Mouse (Mus musculus) CH12.LX (cell line): ENCODE measurements at regions not wholly inside any gene's neighbourhood (a gene's known extent, or its start where the extent isn't known, plus 50 kb on each side); places are given as distances from the start of the nearest gene placed in this dataset.

Experiments used
- DNase-seq: peaks from one replicate; pipeline ENCODE4 v3.0.0-alpha.2; 2013; ENCODE audit errors: extremely low read depth
- H3K27ac ChIP-seq: 2 replicates; pipeline ENCODE4 v1.5.1; 2012; ENCODE audit warnings: low read depth, mild to moderate bottlenecking, control low read depth, moderate library complexity; ENCODE audit not compliant: insufficient read depth
- H3K27me3 ChIP-seq: replicated peaks from 2 replicates; pipeline ENCODE3; 2012; ENCODE audit warnings: inconsistent platforms
- H3K36me3 ChIP-seq, 2 experiments: replicated peaks in 1 of 2; 2 replicates each; pipeline versions ENCODE3 to v1.6.1; 2012; ENCODE audit warnings: inconsistent platforms in 1 of 2, low read length in 1 of 2, mild to moderate bottlenecking in 1 of 2, mixed read lengths in 1 of 2, moderate library complexity in 1 of 2; ENCODE audit not compliant: control insufficient read depth in 1 of 2, insufficient read depth in 1 of 2
- H3K4me1 ChIP-seq, 2 experiments: 2 replicates each; pipeline ENCODE4 v1.6.1; 2012; ENCODE audit warnings: inconsistent platforms in 1 of 2, moderate library complexity in 1 of 2; ENCODE audit not compliant: insufficient read depth in 2 of 2, control insufficient read depth in 1 of 2
- H3K4me2 ChIP-seq: 2 replicates; pipeline ENCODE4 v1.6.1; 2012; ENCODE audit warnings: low read depth, mild to moderate bottlenecking, control low read depth; ENCODE audit not compliant: poor library complexity, insufficient read depth, severe bottlenecking
- H3K4me3 ChIP-seq, 3 experiments: fragments of 150-350 bp in 1 of 3; sonication (generic) in 1 of 3; replicated peaks in 1 of 3; 2 replicates each; pipeline versions ENCODE3 to v1.5.1; 2011 to 2012; ENCODE audit warnings: low read depth in 2 of 3, low read length in 2 of 3, mild to moderate bottlenecking in 2 of 3, moderate library complexity in 2 of 3, control low read depth in 1 of 3, improper control_type of control experiment in 1 of 3, inconsistent platforms in 1 of 3, mixed read lengths in 1 of 3; ENCODE audit not compliant: poor library complexity in 1 of 3
- H3K79me2 ChIP-seq: replicated peaks from 2 replicates; pipeline ENCODE4 v1.6.1; 2012; ENCODE audit warnings: mild to moderate bottlenecking, moderate library complexity; ENCODE audit not compliant: control insufficient read depth, poor library complexity, insufficient read depth, severe bottlenecking; ENCODE audit errors: extremely low read depth
- H3K9ac ChIP-seq: 2 replicates; pipeline ENCODE4 v1.6.1; 2012; ENCODE audit warnings: low read depth, mild to moderate bottlenecking, control low read depth, moderate library complexity; ENCODE audit not compliant: insufficient read depth
- H3K9me3 ChIP-seq: replicated peaks from 2 replicates; pipeline ENCODE3; 2012; ENCODE audit warnings: low read length, inconsistent platforms, mixed read lengths
- BHLHE40 ChIP-seq: IDR thresholded peaks from 2 replicates; pipeline ENCODE4 v1.6.1; 2011; ENCODE audit warnings: mild to moderate bottlenecking, low read depth, low read length, improper control_type of control experiment
- CHD2 ChIP-seq: IDR thresholded peaks from 2 replicates; pipeline ENCODE4 v1.6.1; 2011; ENCODE audit warnings: low read length, improper control_type of control experiment
- CTCF ChIP-seq, 2 experiments: IDR thresholded peaks in 1 of 2; conservative IDR thresholded peaks in 1 of 2; 2 replicates each; pipeline ENCODE4 v1.5.1; 2011 to 2012; ENCODE audit warnings: low read depth in 2 of 2, low read length in 2 of 2, improper control_type of control experiment in 1 of 2, inconsistent platforms in 1 of 2, mild to moderate bottlenecking in 1 of 2, moderate library complexity in 1 of 2
- ELF1 ChIP-seq: IDR thresholded peaks from 2 replicates; pipeline ENCODE4 v1.6.1; 2014; ENCODE audit warnings: low read depth, mild to moderate bottlenecking, inconsistent platforms, low read length, improper control_type of control experiment
- GABPA ChIP-seq: IDR thresholded peaks from 2 replicates; pipeline ENCODE4 v1.6.1; 2012; ENCODE audit warnings: low read depth, low read length, improper control_type of control experiment, inconsistent platforms; ENCODE audit not compliant: insufficient replicate concordance
- IRF4 ChIP-seq: IDR thresholded peaks from 2 replicates; pipeline ENCODE4 v1.6.1; 2014; ENCODE audit warnings: low read depth, mild to moderate bottlenecking, inconsistent platforms, low read length, improper control_type of control experiment
- JUN ChIP-seq: IDR thresholded peaks from 2 replicates; pipeline ENCODE4 v1.6.1; 2011; ENCODE audit warnings: low read depth, mild to moderate bottlenecking, low read length, improper control_type of control experiment, moderate library complexity; ENCODE audit not compliant: insufficient read depth
- MAFK ChIP-seq: IDR thresholded peaks from 2 replicates; pipeline ENCODE4 v1.6.1; 2011; ENCODE audit warnings: low read length, improper control_type of control experiment; ENCODE audit not compliant: insufficient replicate concordance
- MAX ChIP-seq: IDR thresholded peaks from 2 replicates; pipeline ENCODE4 v1.6.1; 2011; ENCODE audit warnings: low read length, improper control_type of control experiment
- MAZ ChIP-seq: IDR thresholded peaks from 2 replicates; pipeline ENCODE4 v1.6.1; 2012; ENCODE audit warnings: low read depth, mild to moderate bottlenecking, inconsistent platforms, low read length, improper control_type of control experiment, moderate library complexity
- NRF1 ChIP-seq: IDR thresholded peaks from 2 replicates; pipeline ENCODE4 v1.6.1; 2014; ENCODE audit warnings: low read depth, mild to moderate bottlenecking, inconsistent platforms, low read length, improper control_type of control experiment, moderate library complexity
- RAD21 ChIP-seq: IDR thresholded peaks from 2 replicates; pipeline ENCODE4 v1.6.1; 2011; ENCODE audit warnings: low read depth, mild to moderate bottlenecking, low read length, improper control_type of control experiment, moderate library complexity
- SIN3A ChIP-seq: IDR thresholded peaks from 2 replicates; pipeline ENCODE4 v1.6.1; 2012; ENCODE audit warnings: low read length, improper control_type of control experiment, inconsistent platforms
- ZC3H11A ChIP-seq: IDR thresholded peaks from 2 replicates; pipeline ENCODE4 v1.6.1; 2012; ENCODE audit warnings: low read depth, mild to moderate bottlenecking, inconsistent platforms, low read length, improper control_type of control experiment
- ZKSCAN1 ChIP-seq: IDR thresholded peaks from 2 replicates; pipeline ENCODE4 v1.6.1; 2012; ENCODE audit warnings: low read depth, inconsistent platforms, low read length, improper control_type of control experiment, borderline replicate concordance
- ZNF384 ChIP-seq: IDR thresholded peaks from 2 replicates; pipeline ENCODE4 v1.6.1; 2012; ENCODE audit warnings: low read depth, low read length, improper control_type of control experiment, inconsistent platforms
- dilution Hi-C: fragments of 300-500 bp; cut with MboI; formaldehyde crosslinking; loops from 2 replicates; pipeline ENCODE4 v1.14.3; 2020; ENCODE audit warnings: low sequenced_read_pairs; ENCODE audit not compliant: extremely low pct_unique_long_range_greater_than_20kb, extremely low pct_ligation_motif_present
- in situ Hi-C: fragments of 300-500 bp; cut with MboI; formaldehyde crosslinking; loops from 3 replicates; pipeline ENCODE4 v1.14.3; 2019; ENCODE audit warnings: low sequenced_read_pairs, low pct_ligation_motif_present, low pct_unique_long_range_greater_than_20kb, mixed read lengths

DNA sequence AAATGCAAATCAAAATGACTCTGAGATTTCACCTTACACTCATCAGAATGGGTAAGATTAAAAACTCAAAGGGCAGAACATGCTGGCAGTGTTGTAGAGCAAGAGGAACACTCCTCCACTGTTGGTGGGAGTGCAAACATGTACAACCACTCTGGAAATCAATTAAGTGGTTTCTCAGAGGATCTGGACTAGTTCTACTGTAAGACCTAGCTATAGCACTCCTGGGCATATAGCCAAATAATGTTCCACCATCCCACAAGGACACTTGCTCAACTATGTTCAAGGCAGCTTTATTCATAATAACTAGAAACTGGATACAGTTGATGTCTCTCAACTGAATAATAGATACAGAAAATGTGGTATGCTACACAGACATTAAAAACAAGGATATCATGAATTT is 532.9 kb downstream of the Lipi start:
- no peak overlapping the region for H3K4me3 ChIP-seq
- H3K4me2 ChIP-seq, result no peak overlapping the region
- H3K27ac ChIP-seq, result no peak overlapping the region
- dilution Hi-C loops, result no loop called here
- H3K4me1 ChIP-seq, result no peaks in the 10 kb centered on the region
- no peak overlapping the region for H3K9ac ChIP-seq
- no peaks in the 10 kb centered on the region for H3K36me3 ChIP-seq
- TF ChIP-seq MAX (no peak), BHLHE40 (no peak), MAFK (no peak)
- DNase-seq, result no peak
- peaks cover 52% of the 10 kb centered on the region for H3K9me3 ChIP-seq
- in situ Hi-C loops, result no loop called here
- no peaks in the 10 kb centered on the region for H3K79me2 ChIP-seq
- H3K27me3 ChIP-seq, result no peaks in the 10 kb centered on the region

DNA sequence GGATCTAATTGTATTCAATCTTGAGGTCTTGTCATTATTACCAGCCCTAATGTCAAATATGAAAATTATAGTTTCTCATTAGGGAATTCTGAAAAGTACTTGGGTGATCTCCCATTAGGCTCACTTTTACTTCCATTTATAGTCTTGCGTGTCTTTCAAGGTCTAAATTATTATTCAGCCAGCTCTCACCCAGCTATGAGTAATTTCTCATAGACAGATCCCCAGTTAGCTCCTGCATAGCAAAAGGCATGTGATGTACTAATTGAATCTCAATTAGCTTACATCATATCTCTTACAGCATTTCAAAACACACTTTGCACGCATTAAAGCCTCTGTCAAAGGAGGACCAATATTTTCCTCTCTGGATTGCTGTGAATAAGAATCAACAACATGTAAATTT is 539.9 kb downstream of the Lipi start:
- no peak for DNase-seq
- in situ Hi-C loops (no loop called here), dilution Hi-C loops (no loop called here)
- Histone ChIP-seq H3K9ac (no peak overlapping the region), H3K27ac (no peak overlapping the region), H3K4me2 (no peak overlapping the region), H3K79me2 (no peaks in the 10 kb centered on the region), H3K4me3 (no peak overlapping the region), H3K36me3 (no peaks in the 10 kb centered on the region), H3K4me1 (no peaks in the 10 kb centered on the region), H3K27me3 (no peaks in the 10 kb centered on the region), H3K9me3 (peaks cover 54% of the 10 kb centered on the region)
- TF ChIP-seq ZC3H11A, result no peak
- TF ChIP-seq NRF1, result no peak
- TF ChIP-seq SIN3A, result no peak
- no peak for TF ChIP-seq ELF1
- TF ChIP-seq ZKSCAN1, result no peak
- no peak for TF ChIP-seq CTCF (conservative IDR thresholded peaks at IDR 0.05 in 1 of 2, IDR thresholded peaks at IDR 0.05 in 1 of 2; ENCODE audit: low read depth in 2 of 2, low read length in 2 of 2)
- TF ChIP-seq MAZ, result no peak
- TF ChIP-seq IRF4, result no peak
- no peak for TF ChIP-seq ZNF384
- no peak for TF ChIP-seq GABPA
- TF ChIP-seq CHD2, result no peak
- no peak for TF ChIP-seq RAD21
- TF ChIP-seq JUN, result no peak
